Mouse (Mus musculus): ENCODE data around the gene Rgs5.

GRCm38 (mm10) chr1:169697236-169697635, 41.9 kb downstream of the Rgs5 start:
- TF ChIP-seq POLR2A (IDR thresholded peaks at IDR 0.05; ENCODE audit: extremely low read depth, insufficient read depth, low read length) (no peak), CTCF (IDR thresholded peaks at IDR 0.05; ENCODE audit: extremely low read depth, insufficient read depth, low read length) (no peak)
